Mouse (Mus musculus) cerebellum, adult 2 months (tissue): Measurements from ENCODE around the gene Tox4. TPM values are rescaled to one million over a fixed set of nuclear protein-coding genes. Genes with fewer than 3 reads are reported as not detected.

ENCODE experiments used
- DNase-seq, 2 experiments: peaks; one replicate each; pipeline ENCODE4 v3.0.0; 2021
- H3K27ac ChIP-seq: fragments of 200-500 bp; 2 replicates; pipeline ENCODE4 v1.5.1; 2012; ENCODE audit warnings: low read length, control low read depth, inconsistent platforms; ENCODE audit not compliant: insufficient read depth
- H3K27me3 ChIP-seq: fragments of 200-500 bp; 2 replicates; pipeline ENCODE4 v1.6.1; 2012; ENCODE audit warnings: inconsistent platforms, mild to moderate bottlenecking, low read length, moderate library complexity; ENCODE audit not compliant: control insufficient read depth, insufficient read depth
- H3K4me1 ChIP-seq: fragments of 200-500 bp; 2 replicates; pipeline ENCODE4 v1.6.1; 2011; ENCODE audit warnings: low read length; ENCODE audit not compliant: control insufficient read depth, insufficient read depth
- H3K4me3 ChIP-seq: fragments of 200-500 bp; replicated peaks from 2 replicates; pipeline ENCODE3; 2011; ENCODE audit warnings: mild to moderate bottlenecking, low read depth, low read length, control low read depth; ENCODE audit not compliant: insufficient read depth
- CTCF ChIP-seq: fragments of 200-500 bp; IDR thresholded peaks from 2 replicates; pipeline ENCODE4 v1.5.1; 2011; ENCODE audit warnings: low read depth, mild to moderate bottlenecking, control low read depth, low read length, moderate library complexity, borderline replicate concordance; ENCODE audit not compliant: insufficient read depth
- POLR2A ChIP-seq: fragments of 200-500 bp; IDR thresholded peaks from 2 replicates; pipeline ENCODE4 v1.6.1; 2011; ENCODE audit warnings: low read length, control low read depth, borderline replicate concordance; ENCODE audit not compliant: insufficient read depth
- WGBS: fragments of 180-500 bp; shearing (Covaris S2); methylation state at CpG from one replicate; pipeline ENCODE4 v1.1.7; 2018; 5-methylcytosine and 5-hydroxymethylcytosine counted together
- polyA plus RNA-seq: library from polyadenylated mRNA; depleted of rRNA; stranded (reverse); fragments of >200 nt; gene quantifications from 2 replicates; pipeline ENCODE4 v1.2.3, GENCODE M21; 2012

Tox4 gene
- polyA plus RNA-seq, 1 experiment: 40.2 TPM

- TF ChIP-seq POLR2A: no peak
- TF ChIP-seq CTCF: no peak
- Histone ChIP-seq H3K27ac (no peak overlapping the region), H3K27me3 (no peaks in the 10 kb centered on the region), H3K4me3 (peak overlapping the region; percentile 14), H3K4me1 (peaks cover 20% of the 10 kb centered on the region)
- peak in 1 of 2 experiments; percentile 50 for DNase-seq
- 37% methylated on average over 8 of the region's 8 CpGs for WGBS
Measured at GRCm38 (mm10) chr14:52314808-52315150, 35.8 kb downstream of the Tox4 start.

DNA sequence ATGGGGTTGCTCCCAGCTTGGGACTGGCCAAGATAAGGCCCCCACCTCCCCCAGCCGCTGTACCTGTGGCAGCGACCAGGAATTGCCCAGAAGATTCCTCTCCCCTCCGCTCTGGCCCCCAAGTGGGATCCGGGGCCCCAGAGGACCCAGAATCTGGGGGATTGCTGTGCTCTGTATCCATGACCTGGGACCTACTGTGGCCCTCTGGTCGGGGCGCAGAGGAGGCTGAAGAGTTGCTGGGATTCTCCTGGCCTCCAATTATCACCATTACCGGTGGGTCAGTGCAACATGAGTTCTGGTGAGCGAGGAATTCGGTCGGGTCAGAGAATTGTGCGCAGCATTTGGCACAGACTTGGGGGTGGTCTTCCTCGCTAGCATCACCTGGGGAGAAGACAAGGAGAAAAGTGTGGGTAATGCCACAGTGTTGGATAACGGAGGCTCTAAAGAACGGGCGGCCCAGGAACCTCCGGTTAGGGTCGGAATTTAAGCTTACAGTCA, 36.4 kb downstream of the Tox4 start:
- no peaks in the 10 kb centered on the region for H3K27me3 ChIP-seq
- 5% methylated on average over 17 of the region's 17 CpGs for WGBS
- TF ChIP-seq CTCF (no peak), POLR2A (no peak)
- peak overlapping the region; percentile 93 for H3K4me3 ChIP-seq
- peak overlapping the region; percentile 82 for H3K27ac ChIP-seq
- DNase-seq: no peak
- H3K4me1 ChIP-seq: peaks cover 20% of the 10 kb centered on the region

DNA sequence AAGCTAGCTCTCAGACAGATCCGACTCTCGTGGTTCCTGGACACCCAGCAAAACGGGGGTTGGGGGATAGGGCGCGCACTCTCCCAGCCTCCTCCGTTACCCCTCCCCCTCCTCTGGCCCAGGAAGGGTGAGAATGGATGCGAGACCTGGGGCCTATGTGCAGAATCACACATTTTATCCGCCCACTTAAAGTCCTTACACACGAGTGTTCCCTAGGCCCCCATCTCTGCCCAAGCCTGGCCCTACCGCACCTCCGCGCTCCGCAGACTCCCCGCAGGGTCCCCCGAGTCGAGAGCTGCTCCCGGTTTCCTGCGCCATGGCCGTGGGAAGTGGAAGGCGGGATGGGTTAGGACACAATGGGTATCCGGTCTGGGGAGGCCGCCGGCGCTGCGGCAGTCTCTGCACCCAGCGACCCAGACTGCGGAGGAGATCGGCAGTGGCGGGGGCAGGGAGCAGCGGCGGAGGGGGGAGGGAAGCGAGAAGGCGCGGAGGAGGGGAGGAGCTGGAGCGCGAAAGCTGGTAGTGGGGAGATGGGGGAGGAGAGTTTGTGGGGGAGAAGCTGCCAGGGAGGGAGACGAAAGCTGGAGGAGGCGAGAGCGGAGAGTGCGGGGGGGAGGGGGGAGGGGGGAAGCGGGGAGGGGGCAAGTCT, 37.0 kb downstream of the Tox4 start:
- TF ChIP-seq CTCF (no peak), POLR2A (peak; percentile 65)
- H3K4me1 ChIP-seq: peaks cover 20% of the 10 kb centered on the region
- WGBS: under 1% methylated on average over 31 of the region's 41 CpGs

GRCm38 (mm10) chr14:52316441-52317225, 37.7 kb downstream of the Tox4 start:
- H3K4me1 ChIP-seq: peaks cover 20% of the 10 kb centered on the region
- H3K27me3 ChIP-seq: no peaks in the 10 kb centered on the region
- WGBS: 14% methylated on average over 16 of the region's 16 CpGs
- H3K27ac ChIP-seq: peak overlapping the region; percentile 85
- peak overlapping the region; percentile 93 for H3K4me3 ChIP-seq
- peak in 1 of 2 experiments; percentile 65 for DNase-seq
- TF ChIP-seq CTCF (no peak), POLR2A (no peak)

More for the DNA sequence above, 37.0 kb downstream of the Tox4 start:
- H3K27ac ChIP-seq: peak overlapping the region; percentile 85
- peak overlapping the region; percentile 93 for H3K4me3 ChIP-seq
- DNase-seq: peak; percentile 82 to 83
- no peaks in the 10 kb centered on the region for H3K27me3 ChIP-seq

GRCm38 (mm10) chr14:52319361-52319760, 40.4 kb downstream of the Tox4 start:
- DNase-seq: no peak
- no peak for TF ChIP-seq CTCF
- no peak for TF ChIP-seq POLR2A
- Histone ChIP-seq H3K4me1 (peaks cover 4% of the 10 kb centered on the region), H3K4me3 (no peak overlapping the region), H3K27me3 (no peaks in the 10 kb centered on the region; the same call in 1 of the 2 replicates), H3K27ac (no peak overlapping the region)
- WGBS: 34% methylated on average over 6 of the region's 6 CpGs

GRCm38 (mm10) chr14:52325890-52326289, 46.9 kb downstream of the Tox4 start:
- H3K27ac ChIP-seq: no peak overlapping the region
- DNase-seq: no peak
- 16% methylated on average over 4 of the region's 4 CpGs for WGBS
- H3K4me1 ChIP-seq: no peaks in the 10 kb centered on the region
- no peak for TF ChIP-seq POLR2A
- no peak for TF ChIP-seq CTCF
- no peaks in the 10 kb centered on the region; the same call in 1 of the 2 replicates for H3K27me3 ChIP-seq
- no peak overlapping the region for H3K4me3 ChIP-seq

DNA sequence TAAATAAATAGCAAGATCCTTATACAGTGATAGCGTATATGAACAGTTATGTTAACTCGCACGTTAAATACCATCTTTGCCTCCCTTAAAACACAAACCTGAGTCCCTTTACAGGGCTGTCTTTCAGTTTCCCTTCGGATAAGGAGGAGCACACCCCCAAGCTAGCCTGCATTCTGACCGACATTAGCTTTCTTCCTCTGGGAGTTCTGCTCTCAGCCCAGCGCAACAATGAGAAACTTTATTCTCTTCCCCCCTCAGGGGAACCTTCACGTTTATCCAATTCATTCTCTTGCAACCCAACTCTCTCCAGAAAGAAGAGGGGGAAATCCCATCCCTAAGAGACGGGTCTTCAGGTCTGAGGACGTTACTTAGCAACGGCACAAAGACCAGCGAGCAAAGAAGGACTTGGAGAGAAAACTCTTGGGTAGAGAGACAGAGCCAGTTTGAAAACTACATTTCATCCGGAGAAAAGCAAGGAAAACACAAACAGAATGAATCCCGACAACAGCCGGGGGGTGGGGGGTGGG, 48.5 kb downstream of the Tox4 start:
- Histone ChIP-seq H3K4me1 (no peaks in the 10 kb centered on the region), H3K27ac (no peak overlapping the region), H3K27me3 (no peaks in the 10 kb centered on the region; the same call in 1 of the 2 replicates), H3K4me3 (no peak overlapping the region)
- no peak for DNase-seq
- 4% methylated on average over 14 of the region's 14 CpGs for WGBS
- no peak for TF ChIP-seq POLR2A
- TF ChIP-seq CTCF: no peak
